Mouse (Mus musculus) liver, embryonic 12.5 days (tissue): ENCODE measurements around the gene Slc25a18. TPM values are rescaled to one million over a fixed set of nuclear protein-coding genes. Genes with fewer than 3 reads are reported as not detected.

Source experiments
- ATAC-seq: fragments of 200-750 bp; cut with Nextera tagmentation; 2 replicates; pipeline ENCODE4 v1.8.0; 2017; ENCODE audit warnings: moderate number of reproducible peaks, mild to moderate bottlenecking, moderate library complexity
- H3K27ac ChIP-seq: fragments of 300-500 bp; sonication (generic); 2 replicates; pipeline ENCODE4 v1.5.1; 2016; ENCODE audit warnings: mild to moderate bottlenecking
- H3K27me3 ChIP-seq: fragments of 300-500 bp; sonication (generic); replicated peaks from 2 replicates; pipeline ENCODE4 v1.6.1; 2016; ENCODE audit warnings: mild to moderate bottlenecking, moderate library complexity
- H3K36me3 ChIP-seq: fragments of 300-500 bp; sonication (generic); 2 replicates; pipeline ENCODE4 v1.6.1; 2016; ENCODE audit warnings: mild to moderate bottlenecking, moderate library complexity
- H3K4me1 ChIP-seq: fragments of 300-500 bp; sonication (generic); 2 replicates; pipeline ENCODE4 v1.6.1; 2016
- H3K4me2 ChIP-seq: fragments of 300-500 bp; sonication (generic); 2 replicates; pipeline ENCODE4 v1.6.1; 2016; ENCODE audit warnings: mild to moderate bottlenecking, moderate library complexity
- H3K4me3 ChIP-seq: fragments of 300-500 bp; sonication (generic); 2 replicates; pipeline ENCODE4 v1.5.1; 2016; ENCODE audit warnings: mild to moderate bottlenecking, moderate library complexity
- H3K9ac ChIP-seq: fragments of 300-500 bp; sonication (generic); 2 replicates; pipeline ENCODE4 v1.6.1; 2016; ENCODE audit warnings: mild to moderate bottlenecking, moderate library complexity
- H3K9me3 ChIP-seq: fragments of 300-500 bp; sonication (generic); replicated peaks from 2 replicates; pipeline ENCODE4 v1.6.1; 2016; ENCODE audit warnings: mild to moderate bottlenecking, moderate library complexity
- WGBS: fragments of 180-500 bp; shearing (Covaris S2); methylation state at CpG from one replicate; pipeline ENCODE4 v1.1.7; 2016; ENCODE audit not compliant: insufficient replicate concordance; 5-methylcytosine and 5-hydroxymethylcytosine counted together
- polyA plus RNA-seq: library from polyadenylated mRNA; unstranded; fragments of >200 nt; fragmentation: Nextera tagmentation; extraction: Ambion mirVana; gene quantifications from 2 replicates; pipeline ENCODE4 v1.2.1, GENCODE M21; 2016

The Slc25a18 gene
- polyA plus RNA-seq: 0.18 TPM in 1 of 2 replicates, not detected in the other

- Histone ChIP-seq H3K4me1 (no peaks in the 10 kb centered on the region), H3K27me3 (no peaks in the 10 kb centered on the region), H3K4me3 (no peak within 1 kb of the TSS), H3K36me3 (0 out of 2 replicates have a peak, but pooled peaks cover 2% of the 10 kb centered on the region), H3K27ac (no peak within 1 kb of the TSS), H3K4me2 (no peak within 1 kb of the TSS), H3K9me3 (no peaks in the 10 kb centered on the region), H3K9ac (no peak within 1 kb of the TSS)
- ATAC-seq: no peak
- WGBS: 66% methylated on average over 5 of the region's 5 CpGs
Observed at GRCm38 (mm10) chr6:120773149-120773628, at the start of gene Slc25a18. TSS of gene Slc25a18 (plus strand) at chr6:120773578.

- Histone ChIP-seq H3K9ac (no peak overlapping the region), H3K4me3 (no peak overlapping the region), H3K4me1 (no peaks in the 10 kb centered on the region), H3K9me3 (no peaks in the 10 kb centered on the region), H3K27me3 (no peaks in the 10 kb centered on the region), H3K27ac (no peak overlapping the region), H3K36me3 (peaks cover 4% of the 10 kb centered on the region; the same call in 1 of the 2 replicates), H3K4me2 (no peak overlapping the region)
- ATAC-seq: no peak
- 71% methylated on average over 2 of the region's 2 CpGs for WGBS
Observed at GRCm38 (mm10) chr6:120725986-120726385, 47.4 kb upstream of the Slc25a18 start.

- 79% methylated on average over 3 of the region's 3 CpGs for WGBS
- Histone ChIP-seq H3K4me1 (peaks cover 8% of the 10 kb centered on the region), H3K36me3 (peaks cover 46% of the 10 kb centered on the region), H3K4me3 (no peak overlapping the region), H3K27ac (no peak overlapping the region), H3K27me3 (no peaks in the 10 kb centered on the region), H3K4me2 (no peak overlapping the region), H3K9ac (no peak overlapping the region), H3K9me3 (no peaks in the 10 kb centered on the region)
- no peak for ATAC-seq
Observed at GRCm38 (mm10) chr6:120736011-120736410, 37.4 kb upstream of the Slc25a18 start.

GRCm38 (mm10) chr6:120736566-120736965, 36.8 kb upstream of the Slc25a18 start:
- Histone ChIP-seq H3K9ac (no peak overlapping the region), H3K27ac (no peak overlapping the region), H3K9me3 (no peaks in the 10 kb centered on the region), H3K36me3 (peaks cover 46% of the 10 kb centered on the region), H3K4me2 (no peak overlapping the region), H3K4me3 (no peak overlapping the region), H3K4me1 (peaks cover 8% of the 10 kb centered on the region), H3K27me3 (no peaks in the 10 kb centered on the region)
- 56% methylated on average over 3 of the region's 3 CpGs for WGBS
- ATAC-seq: peak; percentile 67; the same call in 1 of the 2 replicates

GRCm38 (mm10) chr6:120743130-120743529, 30.2 kb upstream of the Slc25a18 start:
- Histone ChIP-seq H3K9ac (no peak overlapping the region), H3K4me3 (no peak overlapping the region), H3K36me3 (peaks cover 15% of the 10 kb centered on the region), H3K4me2 (no peak overlapping the region), H3K4me1 (0 out of 2 replicates have a peak, but pooled peaks cover 3% of the 10 kb centered on the region), H3K9me3 (no peaks in the 10 kb centered on the region), H3K27me3 (no peaks in the 10 kb centered on the region), H3K27ac (no peak overlapping the region)
- WGBS: 85% methylated on average over 2 of the region's 2 CpGs
- ATAC-seq: no peak

- Histone ChIP-seq H3K36me3 (peaks cover 10% of the 10 kb centered on the region), H3K9me3 (no peaks in the 10 kb centered on the region), H3K4me1 (0 out of 2 replicates have a peak, but pooled peaks cover under 1% of the 10 kb centered on the region), H3K27ac (no peak overlapping the region), H3K9ac (no peak overlapping the region), H3K4me3 (no peak overlapping the region), H3K4me2 (no peak overlapping the region), H3K27me3 (no peaks in the 10 kb centered on the region)
- ATAC-seq: no peak
- 79% methylated on average over 7 of the region's 7 CpGs for whole genome bisulfite sequencing
Observed at GRCm38 (mm10) chr6:120744266-120744665, 29.1 kb upstream of the Slc25a18 start.

GRCm38 (mm10) chr6:120746416-120746815, 27.0 kb upstream of the Slc25a18 start:
- Histone ChIP-seq H3K9me3 (no peaks in the 10 kb centered on the region), H3K4me1 (no peaks in the 10 kb centered on the region), H3K4me3 (no peak overlapping the region), H3K9ac (no peak overlapping the region), H3K27me3 (no peaks in the 10 kb centered on the region), H3K4me2 (no peak overlapping the region), H3K27ac (no peak overlapping the region), H3K36me3 (peaks cover 19% of the 10 kb centered on the region)
- ATAC-seq: no peak
- 82% methylated on average over 2 of the region's 2 CpGs for WGBS

GRCm38 (mm10) chr6:120761151-120761550, 12.2 kb upstream of the Slc25a18 start:
- H3K4me1 ChIP-seq: no peaks in the 10 kb centered on the region
- 76% methylated on average over 2 of the region's 2 CpGs for WGBS
- H3K36me3 ChIP-seq: peaks cover 86% of the 10 kb centered on the region
- no peak overlapping the region for H3K4me3 ChIP-seq
- no peak overlapping the region for H3K4me2 ChIP-seq
- no peaks in the 10 kb centered on the region for H3K9me3 ChIP-seq
- H3K27ac ChIP-seq: no peak overlapping the region
- H3K27me3 ChIP-seq: no peaks in the 10 kb centered on the region
- H3K9ac ChIP-seq: no peak overlapping the region
- ATAC-seq: no peak

- Histone ChIP-seq H3K4me3 (no peak overlapping the region), H3K9me3 (no peaks in the 10 kb centered on the region), H3K36me3 (peaks cover 27% of the 10 kb centered on the region), H3K27me3 (no peaks in the 10 kb centered on the region), H3K27ac (no peak overlapping the region), H3K4me1 (no peaks in the 10 kb centered on the region), H3K9ac (no peak overlapping the region), H3K4me2 (no peak overlapping the region)
- no peak for ATAC-seq
- 85% methylated on average over 1 of the region's 1 CpGs for WGBS
Observed at GRCm38 (mm10) chr6:120769972-120770371, 3.4 kb upstream of the Slc25a18 start.

GRCm38 (mm10) chr6:120771366-120771765, 2.0 kb upstream of the Slc25a18 start:
- 46% methylated on average over 1 of the region's 1 CpGs for WGBS
- Histone ChIP-seq H3K4me1 (no peaks in the 10 kb centered on the region), H3K9me3 (no peaks in the 10 kb centered on the region), H3K4me3 (no peak overlapping the region), H3K27ac (no peak overlapping the region), H3K4me2 (no peak overlapping the region), H3K36me3 (peaks cover 13% of the 10 kb centered on the region), H3K9ac (no peak overlapping the region), H3K27me3 (no peaks in the 10 kb centered on the region)
- ATAC-seq: no peak

GRCm38 (mm10) chr6:120772025-120772424, 1.4 kb upstream of the Slc25a18 start:
- peaks cover 8% of the 10 kb centered on the region; the same call in 1 of the 2 replicates for H3K36me3 ChIP-seq
- no peaks in the 10 kb centered on the region for H3K4me1 ChIP-seq
- no peak overlapping the region for H3K27ac ChIP-seq
- no peak overlapping the region for H3K9ac ChIP-seq
- no peak for ATAC-seq
- no peaks in the 10 kb centered on the region for H3K9me3 ChIP-seq
- no peaks in the 10 kb centered on the region for H3K27me3 ChIP-seq
- H3K4me2 ChIP-seq: no peak overlapping the region
- no peak overlapping the region for H3K4me3 ChIP-seq

- WGBS: 84% methylated on average over 6 of the region's 6 CpGs
- H3K9ac ChIP-seq: no peak overlapping the region
- no peak overlapping the region for H3K27ac ChIP-seq
- no peaks in the 10 kb centered on the region for H3K4me1 ChIP-seq
- H3K9me3 ChIP-seq: no peaks in the 10 kb centered on the region
- H3K36me3 ChIP-seq: no peaks in the 10 kb centered on the region
- no peak overlapping the region for H3K4me3 ChIP-seq
- no peak for ATAC-seq
- H3K4me2 ChIP-seq: no peak overlapping the region
- H3K27me3 ChIP-seq: no peaks in the 10 kb centered on the region
Observed at GRCm38 (mm10) chr6:120773763-120774162, 385 bp downstream of the Slc25a18 start.

GRCm38 (mm10) chr6:120776286-120776685, 2.9 kb downstream of the Slc25a18 start:
- Histone ChIP-seq H3K9ac (no peak overlapping the region), H3K4me3 (no peak overlapping the region), H3K4me2 (no peak overlapping the region), H3K9me3 (no peaks in the 10 kb centered on the region), H3K36me3 (no peaks in the 10 kb centered on the region), H3K4me1 (peaks cover 3% of the 10 kb centered on the region), H3K27me3 (no peaks in the 10 kb centered on the region), H3K27ac (no peak overlapping the region)
- ATAC-seq: no peak
- WGBS: 68% methylated on average over 3 of the region's 3 CpGs
